Mouse (Mus musculus): ENCODE measurements around the gene Ccna2. TPM values are rescaled to one million over a fixed set of nuclear protein-coding genes. Genes with fewer than 3 reads are reported as not detected.

The Ccna2 gene
- polyA plus RNA-seq, 1 experiment from 2014 or later = 205 TPM

DNA sequence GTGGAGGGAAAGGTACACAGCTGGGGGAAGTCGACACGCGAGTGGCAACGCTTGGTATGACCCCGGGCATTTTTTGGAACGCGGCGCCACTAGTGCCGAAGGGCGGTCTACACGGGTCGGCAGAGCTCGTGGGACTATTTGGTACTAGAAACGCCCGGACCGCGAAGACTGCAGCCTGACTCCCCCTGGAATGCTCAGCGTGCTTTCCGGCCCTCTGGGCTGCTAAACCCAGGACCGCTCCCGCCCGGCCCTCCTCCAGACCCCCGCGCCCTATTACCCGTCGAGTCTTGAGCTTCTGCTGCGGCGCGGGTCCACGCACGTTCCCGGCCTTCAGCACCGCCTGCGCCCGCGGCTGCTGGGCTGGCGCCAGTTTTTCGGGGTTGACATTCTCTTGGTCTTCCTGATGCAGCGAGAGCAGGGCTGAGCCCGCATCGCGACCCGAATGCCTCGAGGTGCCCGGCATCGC, 556 bp downstream of the Ccna2 start:
- ATAC-seq (replicated peaks; ENCODE audit: insufficient number of reproducible peaks, low FRiP score, low TSS enrichment) = peak; percentile 43
- no peaks in the 10 kb centered on the region for H3K9me3 ChIP-seq (replicated peaks; ENCODE audit: control insufficient read depth, low read length)
- H3K36me3 ChIP-seq (ENCODE audit: control insufficient read depth, insufficient read depth, low read length) = peaks cover 26% of the 10 kb centered on the region
- H3K4me3 ChIP-seq (ENCODE audit: low read depth, low read length) = peak overlapping the region; percentile 79
- peak overlapping the region; percentile 84 for H3K9ac ChIP-seq (ENCODE audit: low read depth, low read length)
- H3K4me1 ChIP-seq (ENCODE audit: control insufficient read depth, insufficient read depth, low read length) = peaks cover 12% of the 10 kb centered on the region
- under 1% methylated on average over 46 of the region's 46 CpGs for WGBS (ENCODE audit: insufficient replicate concordance)
- H3K4me2 ChIP-seq = peak overlapping the region; percentile 89
- peak overlapping the region; percentile 61 for H3K27ac ChIP-seq (ENCODE audit: low read depth, low read length)
- no peaks in the 10 kb centered on the region for H3K27me3 ChIP-seq (ENCODE audit: control insufficient read depth, insufficient read depth, low read length)

DNA sequence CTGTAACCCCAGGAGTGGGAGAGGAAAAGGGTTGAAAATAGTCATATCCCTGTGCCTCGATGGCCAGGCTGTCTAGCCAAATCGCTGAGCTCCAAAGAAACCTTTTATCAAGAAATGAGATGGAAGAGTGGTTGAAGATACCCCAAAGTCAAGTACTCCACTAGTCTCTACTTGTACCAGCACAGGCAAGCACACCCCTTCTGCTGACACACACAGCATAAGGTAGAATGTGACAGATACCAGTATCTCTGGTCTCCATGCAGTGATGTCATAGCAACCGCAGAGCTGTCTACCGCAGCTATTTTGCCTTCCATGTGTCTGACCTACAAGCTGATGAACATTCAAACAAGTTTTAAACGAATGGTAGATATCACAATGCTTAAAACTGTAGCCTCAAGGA, 2.1 kb downstream of the Ccna2 start:
- WGBS (ENCODE audit: insufficient replicate concordance) = 74% methylated on average over 5 of the region's 5 CpGs
- Histone ChIP-seq H3K4me2 (peak overlapping the region; percentile 89), H3K9ac (ENCODE audit: low read depth, low read length) (peak overlapping the region; percentile 84; the same call in 1 of the 2 replicates), H3K36me3 (ENCODE audit: control insufficient read depth, insufficient read depth, low read length) (peaks cover 32% of the 10 kb centered on the region), H3K27me3 (ENCODE audit: control insufficient read depth, insufficient read depth, low read length) (no peaks in the 10 kb centered on the region), H3K4me3 (ENCODE audit: low read depth, low read length) (peak overlapping the region; percentile 79), H3K4me1 (ENCODE audit: control insufficient read depth, insufficient read depth, low read length) (peaks cover 12% of the 10 kb centered on the region), H3K9me3 (replicated peaks; ENCODE audit: control insufficient read depth, low read length) (no peaks in the 10 kb centered on the region), H3K27ac (ENCODE audit: low read depth, low read length) (no peak overlapping the region)
- ATAC-seq (replicated peaks; ENCODE audit: insufficient number of reproducible peaks, low FRiP score, low TSS enrichment) = no peak

DNA sequence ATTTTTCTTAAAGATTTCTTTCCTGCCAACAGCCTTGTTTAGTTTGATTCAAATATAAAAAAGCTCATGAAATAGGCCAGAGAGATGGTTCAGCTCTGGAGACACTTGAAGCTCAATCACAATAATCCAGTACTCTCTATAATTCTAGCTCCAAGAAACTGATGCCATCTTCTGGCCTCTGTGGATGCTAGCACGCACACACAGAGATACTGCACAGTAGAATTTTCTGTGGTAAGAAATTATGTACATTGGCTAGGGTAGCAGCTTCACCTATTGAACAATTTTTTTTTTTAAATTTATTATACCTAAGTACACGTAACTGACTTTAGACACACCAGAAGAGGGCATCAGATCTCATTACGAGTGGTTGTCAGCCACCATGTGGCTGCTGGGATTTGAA, 8.3 kb downstream of the Ccna2 start:
- H3K4me1 ChIP-seq (ENCODE audit: control insufficient read depth, insufficient read depth, low read length) = no peaks in the 10 kb centered on the region
- peaks cover 45% of the 10 kb centered on the region for H3K36me3 ChIP-seq (ENCODE audit: control insufficient read depth, insufficient read depth, low read length)
- H3K4me3 ChIP-seq (ENCODE audit: low read depth, low read length) = no peak overlapping the region
- no peak overlapping the region for H3K4me2 ChIP-seq
- 95% methylated on average over 3 of the region's 3 CpGs for WGBS (ENCODE audit: insufficient replicate concordance)
- H3K9me3 ChIP-seq (replicated peaks; ENCODE audit: control insufficient read depth, low read length) = no peaks in the 10 kb centered on the region
- H3K27me3 ChIP-seq (ENCODE audit: control insufficient read depth, insufficient read depth, low read length) = no peaks in the 10 kb centered on the region
- H3K9ac ChIP-seq (ENCODE audit: low read depth, low read length) = no peak overlapping the region
- ATAC-seq (replicated peaks; ENCODE audit: insufficient number of reproducible peaks, low FRiP score, low TSS enrichment) = no peak
- no peak overlapping the region for H3K27ac ChIP-seq (ENCODE audit: low read depth, low read length)

GRCm38 (mm10) chr3:36559606-36560005, 12.3 kb downstream of the Ccna2 start:
- no peak overlapping the region for H3K9ac ChIP-seq (ENCODE audit: low read depth, low read length)
- no peaks in the 10 kb centered on the region for H3K27me3 ChIP-seq (ENCODE audit: control insufficient read depth, insufficient read depth, low read length)
- no peaks in the 10 kb centered on the region for H3K4me1 ChIP-seq (ENCODE audit: control insufficient read depth, insufficient read depth, low read length)
- H3K4me3 ChIP-seq (ENCODE audit: low read depth, low read length) = no peak overlapping the region
- peaks cover 34% of the 10 kb centered on the region for H3K36me3 ChIP-seq (ENCODE audit: control insufficient read depth, insufficient read depth, low read length)
- H3K9me3 ChIP-seq (replicated peaks; ENCODE audit: control insufficient read depth, low read length) = no peaks in the 10 kb centered on the region
- no peak for ATAC-seq (replicated peaks; ENCODE audit: insufficient number of reproducible peaks, low FRiP score, low TSS enrichment)
- H3K27ac ChIP-seq (ENCODE audit: low read depth, low read length) = no peak overlapping the region
- WGBS (ENCODE audit: insufficient replicate concordance) = 82% methylated on average over 4 of the region's 4 CpGs
- no peak overlapping the region for H3K4me2 ChIP-seq

- H3K4me2 ChIP-seq = no peak overlapping the region
- H3K9me3 ChIP-seq (replicated peaks; ENCODE audit: control insufficient read depth, low read length) = no peaks in the 10 kb centered on the region
- peaks cover 24% of the 10 kb centered on the region for H3K36me3 ChIP-seq (ENCODE audit: control insufficient read depth, insufficient read depth, low read length)
- H3K4me3 ChIP-seq (ENCODE audit: low read depth, low read length) = no peak overlapping the region
- WGBS (ENCODE audit: insufficient replicate concordance) = 91% methylated on average over 1 of the region's 1 CpGs
- no peak for ATAC-seq (replicated peaks; ENCODE audit: insufficient number of reproducible peaks, low FRiP score, low TSS enrichment)
- H3K9ac ChIP-seq (ENCODE audit: low read depth, low read length) = no peak overlapping the region
- peaks cover 5% of the 10 kb centered on the region; the same call in 1 of the 2 replicates for H3K4me1 ChIP-seq (ENCODE audit: control insufficient read depth, insufficient read depth, low read length)
- H3K27me3 ChIP-seq (ENCODE audit: control insufficient read depth, insufficient read depth, low read length) = no peaks in the 10 kb centered on the region
- H3K27ac ChIP-seq (ENCODE audit: low read depth, low read length) = no peak overlapping the region
Observed at GRCm38 (mm10) chr3:36557601-36558000, 14.3 kb downstream of the Ccna2 start.

GRCm38 (mm10) chr3:36552406-36553047, 19.4 kb downstream of the Ccna2 start, which contains the start of gene Exosc9:
Exosc9 (plus strand) TSS chr3:36552606.
- H3K4me2 ChIP-seq = peak within 1 kb of the TSS; percentile 91
- no peaks in the 10 kb centered on the region for H3K27me3 ChIP-seq (ENCODE audit: control insufficient read depth, insufficient read depth, low read length)
- H3K36me3 ChIP-seq (ENCODE audit: control insufficient read depth, insufficient read depth, low read length) = peaks cover 12% of the 10 kb centered on the region
- no peaks in the 10 kb centered on the region for H3K9me3 ChIP-seq (replicated peaks; ENCODE audit: control insufficient read depth, low read length)
- ATAC-seq (replicated peaks; ENCODE audit: insufficient number of reproducible peaks, low FRiP score, low TSS enrichment) = peak; percentile 89
- peak within 1 kb of the TSS; percentile 85 for H3K9ac ChIP-seq (ENCODE audit: low read depth, low read length)
- peak within 1 kb of the TSS; percentile 94 for H3K4me3 ChIP-seq (ENCODE audit: low read depth, low read length)
- under 1% methylated on average over 39 of the region's 39 CpGs for WGBS (ENCODE audit: insufficient replicate concordance)
- no peak within 1 kb of the TSS for H3K27ac ChIP-seq (ENCODE audit: low read depth, low read length)
- H3K4me1 ChIP-seq (ENCODE audit: control insufficient read depth, insufficient read depth, low read length) = peaks cover 9% of the 10 kb centered on the region; the same call in 1 of the 2 replicates

- Histone ChIP-seq H3K27me3 (ENCODE audit: control insufficient read depth, insufficient read depth, low read length) (no peaks in the 10 kb centered on the region), H3K4me2 (peak overlapping the region; percentile 91), H3K4me3 (ENCODE audit: low read depth, low read length) (peak overlapping the region; percentile 94), H3K9ac (ENCODE audit: low read depth, low read length) (peak overlapping the region; percentile 85), H3K4me1 (ENCODE audit: control insufficient read depth, insufficient read depth, low read length) (peaks cover 9% of the 10 kb centered on the region; the same call in 1 of the 2 replicates), H3K9me3 (replicated peaks; ENCODE audit: control insufficient read depth, low read length) (no peaks in the 10 kb centered on the region), H3K36me3 (ENCODE audit: control insufficient read depth, insufficient read depth, low read length) (peaks cover 6% of the 10 kb centered on the region), H3K27ac (ENCODE audit: low read depth, low read length) (no peak overlapping the region)
- WGBS (ENCODE audit: insufficient replicate concordance) = 25% methylated on average over 12 of the region's 12 CpGs
- peak; percentile 65; the same call in 1 of the 2 replicates for ATAC-seq (replicated peaks; ENCODE audit: insufficient number of reproducible peaks, low FRiP score, low TSS enrichment)
Observed at GRCm38 (mm10) chr3:36551851-36552384, 20.0 kb downstream of the Ccna2 start.

GRCm38 (mm10) chr3:36551343-36551742, 20.6 kb downstream of the Ccna2 start:
- Histone ChIP-seq H3K4me3 (ENCODE audit: low read depth, low read length) (peak overlapping the region; percentile 94; the same call in 1 of the 2 replicates), H3K27me3 (ENCODE audit: control insufficient read depth, insufficient read depth, low read length) (no peaks in the 10 kb centered on the region), H3K4me2 (peak overlapping the region; percentile 91), H3K4me1 (ENCODE audit: control insufficient read depth, insufficient read depth, low read length) (peaks cover 9% of the 10 kb centered on the region; the same call in 1 of the 2 replicates), H3K36me3 (ENCODE audit: control insufficient read depth, insufficient read depth, low read length) (peaks cover 4% of the 10 kb centered on the region; the same call in 1 of the 2 replicates), H3K9ac (ENCODE audit: low read depth, low read length) (no peak overlapping the region), H3K9me3 (replicated peaks; ENCODE audit: control insufficient read depth, low read length) (no peaks in the 10 kb centered on the region), H3K27ac (ENCODE audit: low read depth, low read length) (no peak overlapping the region)
- 63% methylated on average over 9 of the region's 9 CpGs for WGBS (ENCODE audit: insufficient replicate concordance)
- ATAC-seq (replicated peaks; ENCODE audit: insufficient number of reproducible peaks, low FRiP score, low TSS enrichment) = no peak
